Mouse (Mus musculus) midbrain, embryonic 16.5 days (tissue): Measurements from ENCODE around the gene Nmnat2. TPM values are rescaled to one million over a fixed set of nuclear protein-coding genes. Genes with fewer than 3 reads are reported as not detected.

Experiments
- ATAC-seq: fragments of 200-750 bp; cut with Nextera tagmentation; 2 replicates; pipeline ENCODE4 v1.8.0; 2017; ENCODE audit warnings: moderate TSS enrichment
- H3K27ac ChIP-seq: fragments of 300-500 bp; sonication (generic); 2 replicates; pipeline ENCODE4 v1.5.1; 2014; ENCODE audit warnings: mild to moderate bottlenecking, low read length, mixed read lengths
- H3K27me3 ChIP-seq: fragments of 300-500 bp; sonication (generic); 2 replicates; pipeline ENCODE4 v1.6.1; 2014; ENCODE audit warnings: low read depth, low read length, mixed read lengths; ENCODE audit not compliant: control insufficient read depth, insufficient read depth
- H3K36me3 ChIP-seq: fragments of 300-500 bp; sonication (generic); 2 replicates; pipeline ENCODE4 v1.6.1; 2014; ENCODE audit warnings: mild to moderate bottlenecking, low read length, moderate library complexity, mixed read lengths; ENCODE audit not compliant: control insufficient read depth, insufficient read depth
- H3K4me1 ChIP-seq: fragments of 300-500 bp; sonication (generic); 2 replicates; pipeline ENCODE4 v1.6.1; 2014; ENCODE audit warnings: mild to moderate bottlenecking, low read length, mixed read lengths; ENCODE audit not compliant: control insufficient read depth, insufficient read depth
- H3K4me2 ChIP-seq: fragments of 300-500 bp; sonication (generic); 2 replicates; pipeline ENCODE4 v1.6.1; 2014; ENCODE audit warnings: mild to moderate bottlenecking, low read length, mixed read lengths
- H3K4me3 ChIP-seq: fragments of 300-500 bp; sonication (generic); 2 replicates; pipeline ENCODE4 v1.5.1; 2014; ENCODE audit warnings: low read depth, mild to moderate bottlenecking, low read length, moderate library complexity, mixed read lengths
- H3K9ac ChIP-seq: fragments of 300-500 bp; sonication (generic); 2 replicates; pipeline ENCODE4 v1.6.1; 2014; ENCODE audit warnings: low read depth, low read length, mixed read lengths
- H3K9me3 ChIP-seq: fragments of 300-500 bp; sonication (generic); replicated peaks from 2 replicates; pipeline ENCODE4 v1.6.1; 2014; ENCODE audit warnings: mild to moderate bottlenecking, low read length, mixed read lengths; ENCODE audit not compliant: control insufficient read depth, poor library complexity, severe bottlenecking
- WGBS: fragments of 180-500 bp; shearing (Covaris S2); extraction: QIAGEN DNeasy Blood & Tissue Kit; methylation state at CpG from one replicate; pipeline ENCODE4 v1.1.7; 2014; 5-methylcytosine and 5-hydroxymethylcytosine counted together
- polyA plus RNA-seq: library from polyadenylated mRNA; unstranded; fragments of >200 nt; fragmentation: Nextera tagmentation; extraction: Ambion mirVana; gene quantifications from 2 replicates; pipeline ENCODE4 v1.2.1, GENCODE M21; 2015

Gene Nmnat2
- polyA plus RNA-seq, 1 experiment from 2014 or later = 92.9 TPM

GRCm38 (mm10) chr1:153053619-153054018 lies 98.8 kb downstream of the Nmnat2 start:
- no peak overlapping the region for H3K27ac ChIP-seq
- H3K27me3 ChIP-seq = no peaks in the 10 kb centered on the region; the same call in 1 of the 2 replicates
- H3K4me2 ChIP-seq = no peak overlapping the region
- no peaks in the 10 kb centered on the region for H3K36me3 ChIP-seq
- 11% methylated on average over 7 of the region's 7 CpGs for WGBS
- peaks cover 18% of the 10 kb centered on the region for H3K4me1 ChIP-seq
- no peak overlapping the region for H3K4me3 ChIP-seq
- H3K9ac ChIP-seq = no peak overlapping the region
- no peaks in the 10 kb centered on the region for H3K9me3 ChIP-seq
- ATAC-seq = no peak

- WGBS = 9% methylated on average over 11 of the region's 11 CpGs
- ATAC-seq = peak; percentile 81; the same call in 1 of the 2 replicates
- 0 out of 2 replicates have a peak overlapping the region, but pooled peaks have one; percentile 5 for H3K4me2 ChIP-seq
- H3K4me3 ChIP-seq = no peak overlapping the region
- no peaks in the 10 kb centered on the region; the same call in 1 of the 2 replicates for H3K27me3 ChIP-seq
- H3K36me3 ChIP-seq = no peaks in the 10 kb centered on the region
- H3K9ac ChIP-seq = no peak overlapping the region
- peaks cover 18% of the 10 kb centered on the region for H3K4me1 ChIP-seq
- H3K27ac ChIP-seq = peak overlapping the region; percentile 3
- H3K9me3 ChIP-seq = no peaks in the 10 kb centered on the region
Observed at GRCm38 (mm10) chr1:153054112-153054821, 99.5 kb downstream of the Nmnat2 start.

- no peak overlapping the region for H3K9ac ChIP-seq
- H3K27ac ChIP-seq = no peak overlapping the region
- H3K4me2 ChIP-seq = no peak overlapping the region
- H3K4me1 ChIP-seq = peaks cover 16% of the 10 kb centered on the region
- no peaks in the 10 kb centered on the region; the same call in 1 of the 2 replicates for H3K27me3 ChIP-seq
- ATAC-seq = no peak
- no peaks in the 10 kb centered on the region for H3K9me3 ChIP-seq
- H3K4me3 ChIP-seq = no peak overlapping the region
- 85% methylated on average over 7 of the region's 7 CpGs for WGBS
- H3K36me3 ChIP-seq = no peaks in the 10 kb centered on the region
Observed at GRCm38 (mm10) chr1:153058290-153058689, 103.5 kb downstream of the Nmnat2 start.

- no peak for ATAC-seq
- Histone ChIP-seq H3K9me3 (no peaks in the 10 kb centered on the region), H3K4me2 (no peak overlapping the region), H3K4me3 (no peak overlapping the region), H3K4me1 (peaks cover 5% of the 10 kb centered on the region), H3K36me3 (no peaks in the 10 kb centered on the region), H3K27me3 (no peaks in the 10 kb centered on the region; the same call in 1 of the 2 replicates), H3K9ac (no peak overlapping the region), H3K27ac (no peak overlapping the region)
- 84% methylated on average over 9 of the region's 9 CpGs for WGBS
Observed at GRCm38 (mm10) chr1:153059626-153060025, 104.8 kb downstream of the Nmnat2 start.

- H3K9ac ChIP-seq = no peak overlapping the region
- no peak for ATAC-seq
- no peak overlapping the region for H3K4me2 ChIP-seq
- no peak overlapping the region for H3K4me3 ChIP-seq
- H3K27ac ChIP-seq = no peak overlapping the region
- H3K4me1 ChIP-seq = no peaks in the 10 kb centered on the region; the same call in 1 of the 2 replicates
- no peaks in the 10 kb centered on the region for H3K36me3 ChIP-seq
- no peaks in the 10 kb centered on the region for H3K9me3 ChIP-seq
- no peaks in the 10 kb centered on the region for H3K27me3 ChIP-seq
- 52% methylated on average over 7 of the region's 7 CpGs for WGBS
Observed at GRCm38 (mm10) chr1:153062547-153062946, 107.8 kb downstream of the Nmnat2 start.

- H3K4me3 ChIP-seq = no peak overlapping the region
- H3K27ac ChIP-seq = 0 out of 2 replicates have a peak overlapping the region, but pooled peaks have one; percentile 10
- H3K4me2 ChIP-seq = no peak overlapping the region
- no peaks in the 10 kb centered on the region for H3K27me3 ChIP-seq
- no peak for ATAC-seq
- no peaks in the 10 kb centered on the region for H3K9me3 ChIP-seq
- no peak overlapping the region for H3K9ac ChIP-seq
- 80% methylated on average over 9 of the region's 9 CpGs for WGBS
- H3K36me3 ChIP-seq = no peaks in the 10 kb centered on the region
- H3K4me1 ChIP-seq = no peaks in the 10 kb centered on the region; the same call in 1 of the 2 replicates
Observed at GRCm38 (mm10) chr1:153064784-153065390, 110.1 kb downstream of the Nmnat2 start.

- Histone ChIP-seq H3K4me1 (no peaks in the 10 kb centered on the region; the same call in 1 of the 2 replicates), H3K27ac (no peak overlapping the region), H3K27me3 (no peaks in the 10 kb centered on the region), H3K36me3 (no peaks in the 10 kb centered on the region), H3K9me3 (no peaks in the 10 kb centered on the region), H3K4me2 (no peak overlapping the region), H3K4me3 (no peak overlapping the region), H3K9ac (no peak overlapping the region)
- WGBS = 83% methylated on average over 12 of the region's 12 CpGs
- no peak for ATAC-seq
Observed at GRCm38 (mm10) chr1:153065473-153066386, 110.9 kb downstream of the Nmnat2 start.

GRCm38 (mm10) chr1:153066387-153066781 lies 111.6 kb downstream of the Nmnat2 start:
- H3K4me2 ChIP-seq = no peak overlapping the region
- H3K9ac ChIP-seq = no peak overlapping the region
- no peak overlapping the region for H3K27ac ChIP-seq
- no peaks in the 10 kb centered on the region; the same call in 1 of the 2 replicates for H3K4me1 ChIP-seq
- H3K36me3 ChIP-seq = no peaks in the 10 kb centered on the region
- no peaks in the 10 kb centered on the region for H3K9me3 ChIP-seq
- no peak overlapping the region for H3K4me3 ChIP-seq
- WGBS = 78% methylated on average over 4 of the region's 4 CpGs
- no peak for ATAC-seq
- peaks cover 3% of the 10 kb centered on the region; the same call in 1 of the 2 replicates for H3K27me3 ChIP-seq
